In the genomic region with DNA sequence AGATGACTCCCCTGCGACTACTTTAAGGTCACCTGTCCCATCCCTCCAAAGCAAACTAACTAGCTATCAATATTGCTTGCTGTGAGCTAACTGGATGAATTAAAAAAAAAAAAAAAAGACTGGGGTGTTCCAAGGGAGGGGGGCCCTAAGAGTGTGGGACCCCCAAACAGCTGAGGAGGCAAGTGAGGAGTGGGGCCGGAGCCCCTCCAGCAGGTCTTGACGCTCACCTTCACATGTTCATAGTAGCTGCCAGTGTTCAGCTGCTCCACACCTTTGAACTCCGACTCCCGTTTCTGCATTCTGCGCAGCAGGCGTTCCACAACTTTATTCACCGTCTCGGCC, we compare ENCODE assay signal across 8 mouse cellular contexts. TPM values are rescaled to one million over a fixed set of nuclear protein-coding genes. Genes with fewer than 3 reads are reported as not detected.
DNase-seq lines count a peak whose midpoint lies in the region; ATAC-seq and TF ChIP-seq lines count a peak whose summit lies in the region.

No protein-coding gene starts in this region.

- no peaks in the 10 kb centered on the region for H3K36me3 ChIP-seq in embryonic facial prominence, embryonic 12.5 days
- no peaks in the 10 kb centered on the region for H3K36me3 ChIP-seq in intestine, postnatal 0 days (ENCODE audit: control insufficient read depth, insufficient read depth)
- no peaks in the 10 kb centered on the region for H3K36me3 ChIP-seq in neural tube, embryonic 14.5 days (ENCODE audit: control insufficient read depth, insufficient read depth, low read length)

- peak overlapping the region; percentile 63 for H3K4me3 ChIP-seq in lung, adult 2 months (replicated peaks; ENCODE audit: extremely low read depth, low read depth, low read length)
- H3K4me3 ChIP-seq in embryonic facial prominence, embryonic 12.5 days = peak overlapping the region; percentile 38
- peak overlapping the region; percentile 59 for H3K4me3 ChIP-seq in intestine, postnatal 0 days (ENCODE audit: low read depth, low read length)
- peak overlapping the region; percentile 36 for H3K4me3 ChIP-seq in neural tube, embryonic 14.5 days (ENCODE audit: low read depth, low read length)

- H3K9me3 ChIP-seq in embryonic facial prominence, embryonic 12.5 days = no peaks in the 10 kb centered on the region
- no peaks in the 10 kb centered on the region for H3K9me3 ChIP-seq in intestine, postnatal 0 days (ENCODE audit: control insufficient read depth)
- H3K9me3 ChIP-seq in neural tube, embryonic 14.5 days (ENCODE audit: control insufficient read depth, low read length) = no peaks in the 10 kb centered on the region

- peak overlapping the region; percentile 70 for H3K4me2 ChIP-seq in embryonic facial prominence, embryonic 12.5 days (replicated peaks)
- peak overlapping the region; percentile 87 for H3K4me2 ChIP-seq in intestine, postnatal 0 days (replicated peaks; ENCODE audit: low read depth)
- peak overlapping the region; percentile 59 for H3K4me2 ChIP-seq in neural tube, embryonic 14.5 days (ENCODE audit: low read depth, low read length)

- H3K27me3 ChIP-seq in embryonic facial prominence, embryonic 12.5 days = peaks cover 68% of the 10 kb centered on the region
- H3K27me3 ChIP-seq in intestine, postnatal 0 days (replicated peaks; ENCODE audit: control insufficient read depth, insufficient read depth, low read length) = peaks cover 22% of the 10 kb centered on the region; the same call in 1 of the 2 replicates
- peaks cover 49% of the 10 kb centered on the region for H3K27me3 ChIP-seq in neural tube, embryonic 14.5 days (ENCODE audit: control insufficient read depth, insufficient read depth, low read length)

- no peak for DNase-seq in lung, adult 2 months
- no peak for DNase-seq in lung, postnatal 10 days
- no peak for DNase-seq in left cerebral cortex, adult 18-20 months (ENCODE audit: low spot score in 2 of 2)
- no peak for DNase-seq in natural killer cell, adult 2 months (ENCODE audit: low spot score in 2 of 2)
- DNase-seq in frontal cortex, postnatal 14 days (ENCODE audit: low spot score in 2 of 2) = no peak

- TF ChIP-seq POLR2A in lung, adult 2 months (IDR thresholded peaks at IDR 0.05; ENCODE audit: borderline replicate concordance, extremely low read depth, low read depth, low read length) = no peak

- 5% methylated on average over 9 of the region's 9 CpGs for WGBS in lung, adult 2 months
- 2% methylated on average over 9 of the region's 9 CpGs for WGBS in embryonic facial prominence, embryonic 12.5 days
- WGBS in intestine, postnatal 0 days = 6% methylated on average over 9 of the region's 9 CpGs
- WGBS in neural tube, embryonic 14.5 days = 6% methylated on average over 9 of the region's 9 CpGs

- no peak for TF ChIP-seq CTCF in lung, adult 2 months (IDR thresholded peaks at IDR 0.05; ENCODE audit: insufficient read depth, low read length)
- TF ChIP-seq CTCF in intestine, postnatal 0 days (IDR thresholded peaks at IDR 0.05; ENCODE audit: low read depth) = no peak

- H3K27ac ChIP-seq in embryonic facial prominence, embryonic 12.5 days = no peak overlapping the region
- no peak overlapping the region for H3K27ac ChIP-seq in intestine, postnatal 0 days (ENCODE audit: low read depth, low read length)
- H3K27ac ChIP-seq in neural tube, embryonic 14.5 days (ENCODE audit: low read depth, low read length) = no peak overlapping the region

- no peak for ATAC-seq in embryonic facial prominence, embryonic 12.5 days (ENCODE audit: insufficient number of reproducible peaks, insufficient read depth, low FRiP score, low TSS enrichment)
- ATAC-seq in intestine, postnatal 0 days = peak; percentile 32; the same call in 1 of the 2 replicates
- ATAC-seq in neural tube, embryonic 14.5 days (ENCODE audit: low read depth) = peak; percentile 25; the same call in 1 of the 2 replicates

- no peaks in the 10 kb centered on the region for H3K4me1 ChIP-seq in lung, adult 2 months (ENCODE audit: control insufficient read depth, insufficient read depth, low read length)
- no peaks in the 10 kb centered on the region; the same call in 1 of the 2 replicates for H3K4me1 ChIP-seq in embryonic facial prominence, embryonic 12.5 days
- no peaks in the 10 kb centered on the region; the same call in 1 of the 2 replicates for H3K4me1 ChIP-seq in intestine, postnatal 0 days (replicated peaks; ENCODE audit: control insufficient read depth, insufficient read depth, low read length)
- H3K4me1 ChIP-seq in neural tube, embryonic 14.5 days (ENCODE audit: control insufficient read depth, insufficient read depth, low read length) = no peaks in the 10 kb centered on the region

- peak overlapping the region; percentile 49 for H3K9ac ChIP-seq in embryonic facial prominence, embryonic 12.5 days
- H3K9ac ChIP-seq in intestine, postnatal 0 days (ENCODE audit: low read depth, low read length) = peak overlapping the region; percentile 49; the same call in 1 of the 2 replicates
- peak overlapping the region; percentile 37; the same call in 1 of the 2 replicates for H3K9ac ChIP-seq in neural tube, embryonic 14.5 days (replicated peaks; ENCODE audit: low read depth, low read length)

RNA-seq across cellular contexts. Expression of gene Cgas, which starts 0.8 kb away (rescaled TPM):
- 0.83 and 0.98 TPM in 2 replicates for polyA plus RNA-seq in lung, adult 2 months (2012; rRNA removed)
- 1.7 and 2.1 TPM in 2 replicates for polyA plus RNA-seq in embryonic facial prominence, embryonic 12.5 days (2016; fragmentation: Nextera tagmentation; extraction: Ambion mirVana)
- polyA plus RNA-seq in intestine, postnatal 0 days (2015; fragmentation: Nextera tagmentation; extraction: Ambion mirVana) = 0.96 and 1.1 TPM in 2 replicates
- polyA plus RNA-seq in neural tube, embryonic 14.5 days (2014; fragmentation: Nextera tagmentation; extraction: Ambion mirVana) = 0.60 and 0.70 TPM in 2 replicates
- under 1 TPM; 0.40 to 0.65 TPM for total RNA-seq in left cerebral cortex, adult 18-20 months (2021)

RNA-seq across cellular contexts. Expression of gene Mto1, which starts 5.8 kb away (rescaled TPM):
- polyA plus RNA-seq in lung, adult 2 months (2012; rRNA removed) = 9.9 and 10.3 TPM in 2 replicates
- 22.1 and 22.8 TPM in 2 replicates for polyA plus RNA-seq in embryonic facial prominence, embryonic 12.5 days (2016; fragmentation: Nextera tagmentation; extraction: Ambion mirVana)
- polyA plus RNA-seq in intestine, postnatal 0 days (2015; fragmentation: Nextera tagmentation; extraction: Ambion mirVana) = 8.2 and 8.4 TPM in 2 replicates
- 32.0 and 34.6 TPM in 2 replicates for polyA plus RNA-seq in neural tube, embryonic 14.5 days (2014; fragmentation: Nextera tagmentation; extraction: Ambion mirVana)
- 10 to 100 TPM; 25.3 to 25.7 TPM for total RNA-seq in left cerebral cortex, adult 18-20 months (2021)

RNA-seq across cellular contexts. Expression of gene Gm17324, which starts 6.4 kb away (rescaled TPM):
- polyA plus RNA-seq in lung, adult 2 months (2012; rRNA removed) = 0.17 TPM in 1 of 2 replicates, not detected in the other
- 1.0 and 1.6 TPM in 2 replicates for polyA plus RNA-seq in embryonic facial prominence, embryonic 12.5 days (2016; fragmentation: Nextera tagmentation; extraction: Ambion mirVana)
- 0.17 and 0.39 TPM in 2 replicates for polyA plus RNA-seq in intestine, postnatal 0 days (2015; fragmentation: Nextera tagmentation; extraction: Ambion mirVana)
- 2.1 and 2.4 TPM in 2 replicates for polyA plus RNA-seq in neural tube, embryonic 14.5 days (2014; fragmentation: Nextera tagmentation; extraction: Ambion mirVana)
- total RNA-seq in left cerebral cortex, adult 18-20 months (2021) = under 1 TPM in 1 of 2 experiments, not detected in 1; 0.42 TPM

RNA-seq across cellular contexts. Expression of gene Ddx43, which starts 46.6 kb away (rescaled TPM):
- 0.05 and 0.06 TPM in 2 replicates for polyA plus RNA-seq in lung, adult 2 months (2012; rRNA removed)
- polyA plus RNA-seq in embryonic facial prominence, embryonic 12.5 days (2016; fragmentation: Nextera tagmentation; extraction: Ambion mirVana) = 0.19 and 0.33 TPM in 2 replicates
- 0.05 and 0.10 TPM in 2 replicates for polyA plus RNA-seq in intestine, postnatal 0 days (2015; fragmentation: Nextera tagmentation; extraction: Ambion mirVana)
- polyA plus RNA-seq in neural tube, embryonic 14.5 days (2014; fragmentation: Nextera tagmentation; extraction: Ambion mirVana) = 0.12 and 0.59 TPM in 2 replicates
- not detected for total RNA-seq in left cerebral cortex, adult 18-20 months (2021)

RNA-seq across cellular contexts. Expression of gene Eef1a1, which starts 46.7 kb away (rescaled TPM):
- 2,131 and 3,172 TPM in 2 replicates for polyA plus RNA-seq in lung, adult 2 months (2012; rRNA removed)
- polyA plus RNA-seq in embryonic facial prominence, embryonic 12.5 days (2016; fragmentation: Nextera tagmentation; extraction: Ambion mirVana) = 3,992 and 4,191 TPM in 2 replicates
- 1,954 and 2,041 TPM in 2 replicates for polyA plus RNA-seq in intestine, postnatal 0 days (2015; fragmentation: Nextera tagmentation; extraction: Ambion mirVana)
- polyA plus RNA-seq in neural tube, embryonic 14.5 days (2014; fragmentation: Nextera tagmentation; extraction: Ambion mirVana) = 3,427 and 3,855 TPM in 2 replicates
- total RNA-seq in left cerebral cortex, adult 18-20 months (2021) = 1,000 to 10,000 TPM; 2,328 to 2,361 TPM
